Mouse (Mus musculus): ENCODE data around the gene Vac14.

Gene Vac14

GRCm38 (mm10) chr8:110618391-110619207 is at the start of gene Vac14:
Vac14 (plus strand) TSS chr8:110618585.
- DNase-seq (ENCODE audit: low spot score in 2 of 2) = peak; percentile 96 to 100

- DNase-seq (ENCODE audit: low spot score in 2 of 2) = no peak
These were observed 25.7 kb upstream of the Vac14 start for GRCm38 (mm10) chr8:110592641-110593040.

- DNase-seq (ENCODE audit: low spot score in 2 of 2) = no peak
These were observed 24.2 kb upstream of the Vac14 start for GRCm38 (mm10) chr8:110594164-110594563.

GRCm38 (mm10) chr8:110604556-110604955 is 13.8 kb upstream of the Vac14 start:
- peak in 1 of 2 experiments; percentile 42 for DNase-seq (ENCODE audit: low spot score in 2 of 2)

- DNase-seq (ENCODE audit: low spot score in 2 of 2) = no peak
These were observed 12.9 kb upstream of the Vac14 start for GRCm38 (mm10) chr8:110605401-110606015.

- DNase-seq (ENCODE audit: low spot score in 2 of 2) = no peak
These were observed 2.7 kb upstream of the Vac14 start for GRCm38 (mm10) chr8:110615730-110616129.

- no peak for DNase-seq (ENCODE audit: low spot score in 2 of 2)
These were observed 505 bp upstream of the Vac14 start for GRCm38 (mm10) chr8:110617801-110618358.

- DNase-seq (ENCODE audit: low spot score in 2 of 2) = no peak
These were observed 806 bp downstream of the Vac14 start for GRCm38 (mm10) chr8:110619208-110619574.

GRCm38 (mm10) chr8:110619919-110620318 is 1.5 kb downstream of the Vac14 start:
- DNase-seq (ENCODE audit: low spot score in 2 of 2) = no peak

GRCm38 (mm10) chr8:110626431-110626830 is 8.0 kb downstream of the Vac14 start:
- DNase-seq (ENCODE audit: low spot score in 2 of 2) = no peak

- DNase-seq (ENCODE audit: low spot score in 2 of 2) = peak; percentile 24 to 72
These were observed 11.1 kb downstream of the Vac14 start for GRCm38 (mm10) chr8:110629245-110630063.

- DNase-seq (ENCODE audit: low spot score in 2 of 2) = no peak
These were observed 11.7 kb downstream of the Vac14 start for GRCm38 (mm10) chr8:110630079-110630478.

GRCm38 (mm10) chr8:110630571-110631071 is 12.2 kb downstream of the Vac14 start:
- no peak for DNase-seq (ENCODE audit: low spot score in 2 of 2)

GRCm38 (mm10) chr8:110631201-110631600 is 12.8 kb downstream of the Vac14 start:
- no peak for DNase-seq (ENCODE audit: low spot score in 2 of 2)

- DNase-seq (ENCODE audit: low spot score in 2 of 2) = no peak
These were observed 15.4 kb downstream of the Vac14 start for GRCm38 (mm10) chr8:110633814-110634213.

- no peak for DNase-seq (ENCODE audit: low spot score in 2 of 2)
These were observed 17.8 kb downstream of the Vac14 start for GRCm38 (mm10) chr8:110636182-110636581.

- no peak for DNase-seq (ENCODE audit: low spot score in 2 of 2)
These were observed 23.9 kb downstream of the Vac14 start for GRCm38 (mm10) chr8:110642331-110642730.

- no peak for DNase-seq (ENCODE audit: low spot score in 2 of 2)
These were observed 24.8 kb downstream of the Vac14 start for GRCm38 (mm10) chr8:110643177-110643576.

- no peak for DNase-seq (ENCODE audit: low spot score in 2 of 2)
These were observed 26.0 kb downstream of the Vac14 start for GRCm38 (mm10) chr8:110644422-110644821.

- DNase-seq (ENCODE audit: low spot score in 2 of 2) = no peak
These were observed 26.5 kb downstream of the Vac14 start for GRCm38 (mm10) chr8:110644901-110645300.

GRCm38 (mm10) chr8:110645340-110645739 is 27.0 kb downstream of the Vac14 start:
- no peak for DNase-seq (ENCODE audit: low spot score in 2 of 2)

GRCm38 (mm10) chr8:110646064-110646463 is 27.7 kb downstream of the Vac14 start:
- DNase-seq (ENCODE audit: low spot score in 2 of 2) = peak; percentile 20 to 60

All from spleen, postnatal 10 days (tissue).